Mouse (Mus musculus): ENCODE results near the gene Lingo1. TPM values are rescaled to one million over a fixed set of nuclear protein-coding genes. Genes with fewer than 3 reads are reported as not detected.

The Lingo1 gene
- polyA plus RNA-seq (2012; rRNA removed) = 0.53 and 0.54 TPM in 2 replicates

GRCm38 (mm10) chr9:56795721-56796655 lies at the start of gene Lingo1:
Gene Lingo1, minus strand, starts transcription at chr9:56796468.

Other genes starting within 250 kb of the Lingo1 start
- not detected in 2 replicates for gene Odf3l1, start 68.2 kb upstream of the Lingo1 start, polyA plus RNA-seq (2012; rRNA removed)
- 0.25 and 0.28 TPM in 2 replicates for gene Cspg4, start 68.6 kb upstream of the Lingo1 start, polyA plus RNA-seq (2012; rRNA removed)
- 2.5 and 2.7 TPM in 2 replicates for gene Snx33, start 131.9 kb upstream of the Lingo1 start, polyA plus RNA-seq (2012; rRNA removed)
- 90.2 and 92.3 TPM in 2 replicates for gene Imp3, start 141.0 kb upstream of the Lingo1 start, polyA plus RNA-seq (2012; rRNA removed)
- 5.0 and 5.1 TPM in 2 replicates for gene Snupn, start 154.4 kb upstream of the Lingo1 start, polyA plus RNA-seq (2012; rRNA removed)
- 7.6 and 7.7 TPM in 2 replicates for gene Ptpn9, start 198.5 kb upstream of the Lingo1 start, polyA plus RNA-seq (2012; rRNA removed)

All from liver, embryonic 18 days (tissue).